Mouse (Mus musculus) midbrain, embryonic 11.5 days (tissue): ENCODE measurements around the gene Haus8. TPM values are rescaled to one million over a fixed set of nuclear protein-coding genes. Genes with fewer than 3 reads are reported as not detected.
"Not testable (repeated sequence)": the region's sequence is repeated elsewhere in the genome, so short reads cannot be mapped to it uniquely, and the experiment has no call there.

ENCODE experiments used
- ATAC-seq: fragments of 200-750 bp; cut with Nextera tagmentation; 2 replicates; pipeline ENCODE4 v1.8.0; 2017; ENCODE audit warnings: moderate TSS enrichment, moderate library complexity; ENCODE audit not compliant: low FRiP score
- DNase-seq: peaks from one replicate; pipeline ENCODE4 v3.0.0; 2015; ENCODE audit warnings: low spot score; ENCODE audit errors: missing footprints
- H3K27ac ChIP-seq: fragments of 300-500 bp; sonication (generic); 2 replicates; pipeline ENCODE4 v1.5.1; 2014; ENCODE audit warnings: low read depth, low read length
- H3K27me3 ChIP-seq: fragments of 300-500 bp; sonication (generic); 2 replicates; pipeline ENCODE4 v1.6.1; 2014; ENCODE audit warnings: mild to moderate bottlenecking, low read length, moderate library complexity, mixed read lengths; ENCODE audit not compliant: control insufficient read depth, insufficient read depth
- H3K36me3 ChIP-seq: fragments of 300-500 bp; sonication (generic); 2 replicates; pipeline ENCODE4 v1.6.1; 2014; ENCODE audit warnings: mild to moderate bottlenecking, low read length, moderate library complexity, mixed read lengths; ENCODE audit not compliant: control insufficient read depth, insufficient read depth
- H3K4me1 ChIP-seq: fragments of 300-500 bp; sonication (generic); 2 replicates; pipeline ENCODE4 v1.6.1; 2014; ENCODE audit warnings: low read length; ENCODE audit not compliant: control insufficient read depth, insufficient read depth
- H3K4me2 ChIP-seq: fragments of 300-500 bp; sonication (generic); 2 replicates; pipeline ENCODE4 v1.6.1; 2014; ENCODE audit warnings: mild to moderate bottlenecking, moderate library complexity
- H3K4me3 ChIP-seq: fragments of 300-500 bp; sonication (generic); 2 replicates; pipeline ENCODE4 v1.5.1; 2014; ENCODE audit warnings: low read depth, low read length
- H3K9ac ChIP-seq: fragments of 300-500 bp; sonication (generic); 2 replicates; pipeline ENCODE4 v1.6.1; 2014; ENCODE audit warnings: low read length
- H3K9me3 ChIP-seq: fragments of 300-500 bp; sonication (generic); 2 replicates; pipeline ENCODE4 v1.6.1; 2016; ENCODE audit warnings: low read length; ENCODE audit not compliant: control insufficient read depth
- WGBS: fragments of 180-500 bp; shearing (Covaris S2); extraction: QIAGEN DNeasy Blood & Tissue Kit; methylation state at CpG from one replicate; pipeline ENCODE4 v1.1.7; 2014; 5-methylcytosine and 5-hydroxymethylcytosine counted together
- polyA plus RNA-seq: library from polyadenylated mRNA; unstranded; fragments of >200 nt; fragmentation: Nextera tagmentation; extraction: Ambion mirVana; gene quantifications from 2 replicates; pipeline ENCODE4 v1.2.1, GENCODE M21; 2014

Haus8 gene
- polyA plus RNA-seq = 54.9 and 58.0 TPM in 2 replicates

- H3K4me3 ChIP-seq = peak within 1 kb of the TSS; percentile 87
- H3K36me3 ChIP-seq = no peaks in the 10 kb centered on the region
- peak within 1 kb of the TSS; percentile 81 for H3K9ac ChIP-seq
- DNase-seq (peak; percentile 99), ATAC-seq (peak; percentile 98)
- H3K4me1 ChIP-seq = peaks cover 12% of the 10 kb centered on the region
- H3K27ac ChIP-seq = peak within 1 kb of the TSS; percentile 65
- no peaks in the 10 kb centered on the region for H3K9me3 ChIP-seq
- WGBS = under 1% methylated on average over 84 of the region's 84 CpGs
- H3K27me3 ChIP-seq = no peaks in the 10 kb centered on the region
- peak within 1 kb of the TSS; percentile 84 for H3K4me2 ChIP-seq
Measured at GRCm38 (mm10) chr8:71272286-71273150, at the start of gene Haus8, which contains the start of gene Myo9b. Haus8 (minus strand) TSS chr8:71272934. Myo9b (plus strand) TSS chr8:71272714.

GRCm38 (mm10) chr8:71319760-71320159, 47.0 kb upstream of the Haus8 start:
- WGBS = 88% methylated on average over 2 of the region's 2 CpGs
- not testable (repeated sequence) for H3K9me3 ChIP-seq, H3K4me2 ChIP-seq, H3K4me3 ChIP-seq, H3K4me1 ChIP-seq, ATAC-seq, H3K9ac ChIP-seq, DNase-seq, H3K27me3 ChIP-seq, H3K27ac ChIP-seq
- peaks cover 16% of the 10 kb centered on the region for H3K36me3 ChIP-seq

GRCm38 (mm10) chr8:71318610-71319009, 45.9 kb upstream of the Haus8 start:
- H3K4me1 ChIP-seq, H3K27ac ChIP-seq, H3K9me3 ChIP-seq, DNase-seq, H3K36me3 ChIP-seq, H3K27me3 ChIP-seq, H3K9ac ChIP-seq, ATAC-seq, H3K4me2 ChIP-seq, H3K4me3 ChIP-seq: not testable (repeated sequence)
- 85% methylated on average over 5 of the region's 5 CpGs for WGBS

GRCm38 (mm10) chr8:71316486-71317031, 43.8 kb upstream of the Haus8 start:
- no peaks in the 10 kb centered on the region for H3K36me3 ChIP-seq
- H3K4me1 ChIP-seq = no peaks in the 10 kb centered on the region; the same call in none of the 2 replicates
- H3K4me3 ChIP-seq = no peak overlapping the region
- H3K27me3 ChIP-seq = no peaks in the 10 kb centered on the region
- DNase-seq (no peak), ATAC-seq (no peak)
- H3K4me2 ChIP-seq = no peak overlapping the region
- no peak overlapping the region for H3K27ac ChIP-seq
- no peaks in the 10 kb centered on the region for H3K9me3 ChIP-seq
- H3K9ac ChIP-seq = no peak overlapping the region

- Histone ChIP-seq H3K27ac (no peak overlapping the region), H3K4me1 (no peaks in the 10 kb centered on the region; the same call in none of the 2 replicates), H3K9me3 (no peaks in the 10 kb centered on the region), H3K36me3 (no peaks in the 10 kb centered on the region), H3K27me3 (no peaks in the 10 kb centered on the region), H3K9ac (no peak overlapping the region), H3K4me2 (no peak overlapping the region), H3K4me3 (no peak overlapping the region)
- DNase-seq (no peak), ATAC-seq (no peak)
- WGBS = 91% methylated on average over 5 of the region's 5 CpGs
Measured at GRCm38 (mm10) chr8:71315972-71316371, 43.2 kb upstream of the Haus8 start.

- 90% methylated on average over 2 of the region's 2 CpGs for WGBS
- DNase-seq (no peak), ATAC-seq (no peak)
- no peak overlapping the region for H3K27ac ChIP-seq
- no peaks in the 10 kb centered on the region for H3K36me3 ChIP-seq
- no peak overlapping the region for H3K4me3 ChIP-seq
- H3K27me3 ChIP-seq = no peaks in the 10 kb centered on the region
- H3K9me3 ChIP-seq = no peaks in the 10 kb centered on the region
- H3K4me1 ChIP-seq = no peaks in the 10 kb centered on the region; the same call in none of the 2 replicates
- H3K4me2 ChIP-seq = no peak overlapping the region
- no peak overlapping the region for H3K9ac ChIP-seq
Measured at GRCm38 (mm10) chr8:71313951-71314350, 41.2 kb upstream of the Haus8 start.

GRCm38 (mm10) chr8:71312700-71313099, 40.0 kb upstream of the Haus8 start:
- DNase-seq (no peak), ATAC-seq (no peak)
- H3K4me1 ChIP-seq = no peaks in the 10 kb centered on the region; the same call in none of the 2 replicates
- WGBS = 54% methylated on average over 1 of the region's 1 CpGs
- no peaks in the 10 kb centered on the region for H3K27me3 ChIP-seq
- H3K9ac ChIP-seq = no peak overlapping the region
- H3K4me2 ChIP-seq = no peak overlapping the region
- no peak overlapping the region for H3K27ac ChIP-seq
- no peaks in the 10 kb centered on the region for H3K9me3 ChIP-seq
- H3K36me3 ChIP-seq = no peaks in the 10 kb centered on the region
- H3K4me3 ChIP-seq = no peak overlapping the region

GRCm38 (mm10) chr8:71310446-71310845, 37.7 kb upstream of the Haus8 start:
- WGBS = 82% methylated on average over 6 of the region's 6 CpGs
- Histone ChIP-seq H3K4me2 (no peak overlapping the region), H3K27me3 (no peaks in the 10 kb centered on the region), H3K9me3 (no peaks in the 10 kb centered on the region), H3K36me3 (no peaks in the 10 kb centered on the region), H3K9ac (no peak overlapping the region), H3K27ac (no peak overlapping the region), H3K4me3 (no peak overlapping the region), H3K4me1 (no peaks in the 10 kb centered on the region; the same call in none of the 2 replicates)
- no peak for DNase-seq
- ATAC-seq = no peak

- ATAC-seq (no peak), DNase-seq (no peak)
- Histone ChIP-seq H3K9me3 (no peaks in the 10 kb centered on the region), H3K36me3 (no peaks in the 10 kb centered on the region), H3K27ac (no peak overlapping the region), H3K27me3 (no peaks in the 10 kb centered on the region), H3K4me3 (no peak overlapping the region), H3K4me2 (no peak overlapping the region), H3K4me1 (no peaks in the 10 kb centered on the region; the same call in 1 of the 2 replicates), H3K9ac (no peak overlapping the region)
- WGBS = 91% methylated on average over 4 of the region's 4 CpGs
Measured at GRCm38 (mm10) chr8:71307913-71308312, 35.2 kb upstream of the Haus8 start.
